Mouse (Mus musculus) CD8-positive naive resting alpha-beta T cell, adult 2 months (primary cell): Measurements from ENCODE around the gene Ascc2.

Source experiments
- DNase-seq, 2 experiments: peaks; one replicate each; pipeline ENCODE4 v3.0.0; 2022; ENCODE audit warnings: low read depth in 2 of 2, low spot score in 2 of 2

The Ascc2 gene

DNA sequence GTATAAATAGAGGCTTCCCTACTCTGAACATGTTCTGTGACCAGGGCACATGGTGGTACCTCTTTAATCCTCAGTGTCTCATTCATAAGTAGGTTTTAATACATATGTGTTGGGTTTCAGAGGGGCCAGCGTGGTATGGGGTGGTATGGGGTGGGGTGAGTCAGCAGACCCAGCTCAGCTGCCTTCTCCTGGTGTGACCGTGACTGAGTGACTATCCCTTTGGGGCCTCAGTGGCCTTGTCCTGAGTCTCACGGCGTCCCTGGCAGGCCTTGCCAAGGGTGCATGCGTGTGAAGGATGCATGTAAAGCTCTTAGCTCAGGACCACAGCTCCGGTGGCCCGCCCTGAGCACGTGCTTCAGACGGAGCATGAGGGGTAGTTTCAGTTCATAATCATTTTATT, 82.4 kb downstream of the Ascc2 start:
- DNase-seq, result no peak

DNA sequence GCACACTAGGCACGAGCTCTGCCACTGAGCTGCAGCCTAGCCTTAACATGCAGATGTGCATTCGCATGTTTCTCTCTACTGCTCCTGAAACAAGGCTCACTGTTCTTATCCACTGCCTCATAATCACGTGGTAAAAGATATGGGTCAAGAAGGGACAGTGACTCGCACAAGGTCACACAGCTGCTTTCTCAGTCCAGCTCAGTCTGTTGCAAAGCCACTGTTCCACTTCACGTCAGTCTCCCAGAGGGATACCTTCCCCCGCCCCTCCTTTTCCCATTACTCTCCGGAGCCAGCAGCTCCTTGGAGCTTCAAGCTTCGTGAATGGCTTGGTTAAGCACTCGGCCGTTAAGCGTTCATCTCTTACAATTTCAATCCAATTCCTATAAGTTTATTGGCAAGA, 82.8 kb downstream of the Ascc2 start:
- no peak for DNase-seq

DNA sequence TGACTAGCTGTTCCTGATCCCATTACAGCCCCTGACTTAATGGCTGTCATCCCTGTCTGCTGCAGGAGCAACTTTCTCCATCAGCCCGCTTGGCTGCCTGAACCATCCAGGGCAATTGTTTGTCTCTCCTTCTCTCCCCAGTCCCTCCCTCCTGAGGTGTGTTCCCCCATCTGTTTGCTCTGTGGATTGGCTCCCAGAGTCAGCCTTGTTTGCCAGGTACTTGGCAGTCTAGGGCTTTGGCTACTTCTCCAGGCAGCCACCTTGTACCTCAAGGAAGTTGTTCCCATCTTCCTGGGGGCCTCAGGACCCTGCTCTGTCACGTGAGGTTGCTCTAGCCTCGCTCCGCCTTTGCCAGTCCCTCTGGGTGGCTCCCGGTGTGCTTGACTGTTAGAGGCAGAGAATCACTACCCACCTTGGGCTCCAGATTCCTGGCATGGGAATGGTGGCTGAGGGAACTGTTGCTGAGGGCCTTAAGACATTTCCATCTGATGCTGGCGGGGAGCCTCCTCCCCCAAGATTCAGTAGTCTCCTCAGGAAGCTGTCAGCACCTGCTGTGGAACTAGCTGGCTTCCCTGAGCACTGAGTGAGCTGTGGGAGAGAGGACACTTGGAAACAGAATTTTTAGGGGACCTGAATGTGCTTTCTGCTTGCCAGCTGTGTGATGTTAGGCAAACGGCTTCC, 83.5 kb downstream of the Ascc2 start:
- DNase-seq, result no peak

DNA sequence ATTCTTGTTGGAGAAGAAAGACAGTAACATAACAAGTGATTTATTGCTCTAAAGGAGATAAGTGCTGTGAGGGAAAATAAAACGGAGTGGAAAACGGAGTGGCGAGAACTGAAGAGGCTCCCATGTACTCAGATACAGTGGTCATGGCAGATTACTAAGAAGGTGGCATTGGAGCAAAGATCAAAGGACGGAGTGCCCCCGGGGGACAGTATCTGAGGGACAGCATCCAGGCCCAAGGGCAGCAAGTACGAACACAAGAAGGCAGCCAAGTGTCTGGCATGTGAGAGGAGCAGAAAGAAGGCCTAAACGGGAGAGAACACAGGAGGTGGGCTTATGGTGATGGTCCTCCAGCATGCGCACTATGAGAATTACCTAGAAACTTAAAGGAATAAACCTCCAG, 84.2 kb downstream of the Ascc2 start:
- DNase-seq, result no peak

DNA sequence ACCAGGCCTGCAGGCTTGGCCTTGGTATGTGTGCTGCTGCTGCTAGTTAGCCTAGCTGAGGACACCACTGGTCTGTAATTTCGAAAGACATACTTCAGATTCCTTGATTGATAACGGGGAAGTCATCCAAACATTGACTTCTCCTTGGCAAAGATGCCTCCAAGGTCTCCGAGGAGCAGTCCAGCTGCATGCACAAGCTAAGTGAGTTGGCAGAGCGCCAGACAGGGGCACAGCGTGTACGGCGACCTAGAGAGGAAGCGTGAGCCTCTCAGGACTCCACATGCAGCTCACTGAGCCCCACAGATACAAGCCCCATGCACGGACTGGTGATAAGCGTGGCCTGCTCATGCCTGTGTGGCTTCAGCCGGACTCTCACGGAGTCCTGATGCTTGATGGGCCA, 92.1 kb downstream of the Ascc2 start:
- DNase-seq, result no peak

DNA sequence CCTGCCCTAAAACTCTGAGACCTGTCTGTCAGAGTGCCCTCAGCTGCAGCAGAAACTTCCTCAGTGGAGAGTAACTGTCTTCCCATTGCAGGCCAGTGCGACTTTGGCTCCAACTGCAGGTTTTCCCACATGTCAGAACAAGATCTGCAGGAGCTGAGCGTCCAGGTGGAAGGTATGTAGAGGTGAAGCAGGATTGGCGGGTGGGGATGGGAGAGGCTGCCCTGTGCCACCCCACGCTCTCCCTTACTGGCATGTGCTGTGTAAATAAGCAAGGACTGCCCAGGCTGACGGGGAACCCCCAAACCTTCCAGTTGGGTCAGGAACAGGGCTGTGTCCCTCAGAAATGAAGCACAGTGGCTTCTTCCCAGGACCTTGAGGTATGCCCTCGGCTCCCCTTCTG, 92.5 kb downstream of the Ascc2 start:
- DNase-seq, result no peak

DNA sequence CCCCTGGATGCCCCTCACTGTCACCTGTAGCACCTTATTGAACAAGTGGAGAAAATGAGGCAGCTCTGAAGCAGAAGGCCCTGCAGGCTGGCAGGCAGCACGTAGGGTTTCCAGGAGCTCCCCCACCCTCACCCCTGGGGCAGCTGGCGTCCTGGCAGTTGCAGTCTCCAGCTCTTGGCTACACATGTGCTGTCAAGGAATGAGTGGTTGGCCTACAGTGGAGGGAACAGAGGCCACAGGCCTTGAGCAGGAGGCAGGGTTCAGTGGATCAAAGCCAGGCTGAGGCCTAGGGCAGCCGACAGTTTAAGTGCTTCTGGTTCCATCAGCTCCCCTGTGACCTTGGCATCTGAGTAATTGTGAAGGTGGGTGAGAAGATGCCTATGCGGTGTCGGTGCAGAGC, 93.4 kb downstream of the Ascc2 start:
- DNase-seq, result no peak

DNA sequence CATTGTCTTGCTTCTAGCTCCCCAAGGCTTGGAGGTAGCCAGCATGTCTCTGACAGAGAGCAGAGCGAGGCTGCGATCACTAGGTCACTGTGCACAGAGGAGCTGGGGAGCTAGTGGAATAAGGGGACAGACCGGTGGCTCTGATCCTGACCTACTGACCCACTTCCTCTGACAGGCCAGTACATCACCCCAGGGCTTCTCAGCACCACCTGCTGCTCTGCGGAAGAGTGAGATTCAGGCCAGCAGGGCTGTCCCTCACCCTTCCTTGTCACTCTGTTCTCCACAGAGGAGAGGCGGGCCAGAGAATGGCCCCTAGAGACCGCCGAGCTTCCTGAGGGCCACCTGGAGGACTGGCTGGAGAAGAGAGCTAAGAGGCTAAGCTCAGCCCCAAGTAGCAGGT, 94.2 kb downstream of the Ascc2 start:
- no peak for DNase-seq

DNA sequence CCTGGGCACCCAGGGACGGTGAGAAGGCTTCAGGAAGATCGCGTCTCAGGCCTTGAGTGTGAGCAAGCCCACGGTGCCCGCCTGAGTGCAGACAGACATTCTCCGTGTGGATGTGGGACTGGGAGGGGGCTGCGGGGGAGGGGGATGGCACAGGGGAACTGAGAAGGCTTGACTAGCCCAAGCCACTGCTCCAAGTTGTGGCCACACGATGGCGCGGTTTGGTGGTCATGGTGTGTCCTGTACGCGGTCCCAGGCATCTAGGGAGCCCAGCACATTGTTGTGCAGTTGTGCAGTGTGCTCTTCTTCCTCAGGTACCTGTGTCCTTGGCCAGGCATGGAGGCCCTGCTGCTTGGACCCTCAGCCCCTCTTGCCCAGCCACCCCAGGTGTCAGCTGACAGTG, 96.6 kb downstream of the Ascc2 start:
- DNase-seq, result no peak
